Mouse (Mus musculus) left cerebral cortex, adult 11 months (tissue): Measurements from ENCODE around the gene Lmtk2.

Experiments
- DNase-seq: peaks from one replicate; pipeline ENCODE4 v3.0.0; 2022; ENCODE audit warnings: low spot score

Gene Lmtk2

DNA sequence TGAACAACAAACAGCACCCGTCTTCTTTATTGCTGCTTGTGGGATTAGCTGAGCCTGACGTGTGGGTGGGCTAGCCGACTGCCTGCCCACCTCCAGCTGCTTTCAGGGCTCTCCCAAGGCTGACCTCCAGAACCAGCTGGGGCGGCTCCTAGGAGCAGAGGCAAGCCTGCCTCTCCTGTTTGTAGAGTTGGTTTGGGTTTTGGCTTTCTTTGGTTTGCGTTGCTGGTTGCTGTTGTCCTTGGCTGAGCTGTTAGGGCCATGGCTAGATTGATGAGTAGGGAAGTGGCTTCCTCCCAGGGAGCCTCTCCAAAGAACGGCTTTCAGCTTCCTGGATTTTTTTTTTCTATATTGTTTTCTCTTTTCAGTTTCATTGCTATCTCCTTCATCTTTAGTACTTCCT, 78.0 kb downstream of the Lmtk2 start:
- no peak for DNase-seq

DNA sequence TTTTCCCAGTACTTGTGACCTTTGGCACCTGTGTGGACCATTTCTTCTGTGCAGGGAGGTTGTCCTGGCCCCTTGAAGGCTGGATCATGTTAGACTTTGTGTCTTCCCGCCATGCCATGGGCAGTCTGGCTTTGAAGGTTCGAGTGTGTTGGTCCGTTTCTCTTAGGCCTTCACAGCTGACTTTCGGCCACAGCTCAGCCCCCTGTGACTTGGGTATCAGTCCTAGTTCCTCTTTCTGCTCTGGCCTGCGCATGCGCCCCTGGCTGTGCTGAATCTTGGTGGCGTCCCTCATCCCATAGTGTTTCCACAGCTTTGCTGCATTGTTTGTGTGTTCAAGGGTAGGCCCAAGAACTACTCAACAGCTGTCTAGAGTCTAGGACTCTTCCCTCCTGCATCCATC, 81.0 kb downstream of the Lmtk2 start:
- no peak for DNase-seq

DNA sequence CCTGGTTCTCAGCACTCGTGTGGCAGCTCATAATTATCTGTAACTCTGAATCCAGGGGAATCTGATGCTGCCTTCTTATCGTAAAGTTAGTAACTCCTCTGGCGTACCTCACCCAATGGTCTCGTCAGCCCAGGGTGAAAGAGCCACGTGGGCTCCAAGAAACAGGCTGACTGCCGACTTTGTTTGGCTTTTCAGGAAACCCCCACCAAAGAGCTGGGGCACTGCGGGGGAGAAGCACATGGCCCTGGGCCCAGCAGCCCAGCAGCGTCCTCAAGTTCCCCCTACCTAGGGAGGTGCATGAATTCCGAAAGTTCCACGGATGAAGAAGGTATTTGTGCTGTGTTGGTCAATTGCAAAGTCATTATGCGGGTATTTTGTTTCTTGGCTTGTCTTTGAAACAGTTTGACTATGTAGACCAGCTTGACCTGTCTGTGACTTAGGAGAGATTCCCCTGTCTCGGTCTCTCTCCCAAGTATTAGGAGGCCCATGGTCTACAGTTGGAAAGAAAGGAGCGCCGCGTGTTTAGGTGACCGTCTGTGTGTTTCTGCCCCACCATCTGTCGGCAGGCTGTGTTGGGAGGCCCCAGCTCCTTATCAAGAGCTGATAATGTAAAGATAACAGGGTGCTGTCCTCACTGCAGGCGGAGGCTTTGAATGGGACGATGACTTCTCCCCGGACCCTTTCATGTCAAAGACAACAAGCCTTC, 82.5 kb downstream of the Lmtk2 start:
- DNase-seq = no peak

DNA sequence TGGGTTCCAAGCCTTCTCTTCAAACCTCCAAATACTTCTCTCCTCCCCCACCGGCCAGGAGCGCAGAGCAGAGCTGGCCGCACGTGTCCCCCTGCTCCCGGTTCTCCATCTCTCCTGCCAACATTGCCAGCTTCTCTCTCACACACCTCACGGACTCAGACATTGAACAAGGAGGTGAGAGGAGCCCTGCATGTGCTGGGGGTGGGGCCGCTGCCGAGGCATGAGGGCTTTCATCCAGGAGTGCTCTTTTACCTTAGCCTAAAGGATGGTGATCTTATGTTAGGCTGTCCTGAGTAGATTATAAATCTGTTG, 83.0 kb downstream of the Lmtk2 start:
- DNase-seq = no peak

DNA sequence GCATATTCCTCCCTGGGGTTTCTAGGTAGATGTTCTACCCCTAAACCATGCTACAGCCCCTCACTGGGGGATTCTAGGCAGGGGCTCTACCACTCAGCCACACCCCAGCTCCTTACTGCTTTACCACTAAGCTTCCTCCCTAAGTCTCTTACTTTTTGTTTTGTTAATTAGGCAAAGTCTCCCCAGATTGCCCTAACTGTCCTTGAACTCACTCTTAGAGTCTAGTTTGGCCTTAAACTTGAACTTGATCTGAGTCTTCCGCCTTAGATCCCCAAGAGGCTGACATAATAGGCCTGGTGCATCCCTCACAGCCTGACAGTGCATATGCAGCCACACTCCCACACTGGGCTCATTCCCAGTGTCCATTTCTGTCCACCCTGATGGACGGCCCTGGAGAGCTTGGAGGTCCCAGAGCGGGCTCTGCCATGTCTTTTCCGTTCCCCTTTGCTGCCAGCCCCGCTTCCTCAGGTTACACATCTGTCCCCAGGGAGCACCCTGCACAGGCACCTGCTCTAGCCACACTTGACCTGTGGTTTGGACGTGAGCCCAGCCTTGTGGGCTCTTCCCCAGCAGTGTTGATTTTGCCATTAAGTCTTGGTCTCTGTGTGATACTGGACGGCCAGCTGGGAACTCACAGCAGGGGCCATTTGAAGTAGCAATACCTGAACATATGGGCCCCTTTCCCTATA, 83.6 kb downstream of the Lmtk2 start:
- no peak for DNase-seq

DNA sequence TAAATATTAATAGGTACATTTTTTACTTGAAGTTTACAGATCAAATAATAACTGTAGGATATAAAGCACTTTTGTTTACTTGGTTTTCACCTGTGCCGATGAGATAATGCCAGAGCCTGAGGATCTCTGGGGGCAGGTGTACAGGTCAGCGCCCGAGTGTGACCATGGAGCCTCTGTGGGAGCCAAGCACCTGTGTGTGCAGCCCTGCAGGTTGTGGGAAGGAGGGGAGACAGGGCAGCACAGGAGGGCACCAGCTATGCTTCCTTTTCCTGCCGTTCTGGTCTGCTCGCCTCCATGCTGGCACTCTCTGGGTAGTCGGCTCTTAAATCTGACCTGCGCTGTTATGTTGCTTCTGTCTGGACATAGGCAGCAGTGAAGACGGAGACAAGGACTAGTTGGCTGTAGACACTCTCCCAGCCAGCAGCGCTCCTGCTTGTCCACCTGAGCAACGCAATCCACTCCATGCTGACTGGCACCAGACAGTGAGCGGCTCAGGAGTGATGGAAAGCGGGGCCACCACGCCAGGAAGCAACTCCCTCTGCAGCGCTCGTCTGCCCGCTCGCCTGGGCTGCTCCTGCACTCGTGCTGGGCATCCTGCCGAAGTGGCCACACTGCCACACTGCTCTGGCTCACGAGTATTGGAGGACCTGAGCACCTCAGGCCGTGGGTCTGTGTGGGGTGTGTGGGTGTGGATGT, 84.3 kb downstream of the Lmtk2 start:
- no peak for DNase-seq

DNA sequence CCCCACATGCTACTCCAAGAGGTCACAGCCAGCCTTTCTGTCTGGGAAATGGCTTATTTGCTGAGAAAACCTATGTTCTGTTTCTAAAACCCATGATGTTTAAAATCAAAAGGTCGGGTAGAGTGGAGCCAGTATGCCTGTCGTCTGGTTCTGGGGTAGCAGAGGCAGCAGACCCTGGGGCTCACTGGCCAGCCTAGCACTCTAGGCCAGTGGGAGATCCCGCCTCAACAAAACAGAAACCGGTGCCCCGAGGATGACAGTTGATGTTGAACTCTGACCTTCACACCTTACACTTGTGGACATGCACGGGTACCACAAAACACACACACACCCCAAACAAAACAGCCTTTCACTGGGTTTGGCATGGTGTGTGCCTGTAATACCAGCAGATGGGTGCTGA, 88.2 kb downstream of the Lmtk2 start:
- DNase-seq = no peak

DNA sequence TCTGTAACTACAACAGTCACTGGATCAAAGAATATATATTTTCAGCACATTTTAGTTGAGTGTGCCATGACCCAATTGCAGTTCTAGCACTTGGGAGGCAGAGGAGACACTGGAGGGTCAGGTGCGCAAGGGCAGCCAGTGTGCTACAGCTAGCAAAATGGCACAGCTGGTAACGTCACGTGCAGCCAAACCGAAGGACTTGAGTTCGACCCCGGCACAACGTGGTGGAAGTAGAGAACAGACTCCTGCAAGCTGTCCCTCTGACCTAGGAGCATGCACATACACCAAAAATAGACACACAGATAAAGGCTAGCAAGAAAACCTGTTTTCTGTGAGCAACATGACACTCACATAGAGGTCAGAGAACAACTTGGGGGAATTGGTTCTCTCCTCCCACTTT, 89.1 kb downstream of the Lmtk2 start:
- DNase-seq = no peak

DNA sequence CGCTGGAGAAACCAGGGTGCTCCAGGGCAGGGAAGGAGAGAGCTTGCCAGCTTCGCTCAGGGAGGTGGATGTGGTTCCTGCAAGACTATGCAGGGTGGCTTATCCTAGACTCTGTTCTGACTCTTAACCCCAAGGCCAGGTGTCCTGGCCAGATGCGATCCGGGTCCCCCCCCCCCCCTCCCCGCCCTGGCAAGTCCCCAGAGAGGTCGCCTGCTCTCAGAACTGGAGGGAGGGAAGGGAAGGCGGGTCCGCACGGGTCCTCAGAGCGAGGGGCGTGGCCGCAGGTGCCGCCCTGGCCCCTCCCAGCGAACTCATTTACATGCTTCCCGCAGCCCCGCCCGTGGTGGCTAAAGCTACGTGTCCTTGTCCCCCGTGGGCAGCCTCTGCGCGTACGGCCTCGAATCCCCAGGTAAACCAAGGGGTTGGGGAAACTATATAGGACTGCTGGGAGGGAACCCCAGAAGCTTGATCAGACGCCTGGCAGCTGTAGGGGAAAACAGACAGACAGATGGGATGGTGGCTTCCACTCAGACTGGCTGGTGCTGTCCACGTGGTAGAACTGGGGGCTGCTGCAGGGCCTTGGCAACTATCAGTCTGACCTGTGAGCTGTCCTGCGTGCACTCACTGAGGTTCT, 89.8 kb downstream of the Lmtk2 start, which contains the start of gene Bhlha15:
Bhlha15 (plus strand) TSS at position 337 of the 634 bp plus-strand sequence.
- no peak for DNase-seq

DNA sequence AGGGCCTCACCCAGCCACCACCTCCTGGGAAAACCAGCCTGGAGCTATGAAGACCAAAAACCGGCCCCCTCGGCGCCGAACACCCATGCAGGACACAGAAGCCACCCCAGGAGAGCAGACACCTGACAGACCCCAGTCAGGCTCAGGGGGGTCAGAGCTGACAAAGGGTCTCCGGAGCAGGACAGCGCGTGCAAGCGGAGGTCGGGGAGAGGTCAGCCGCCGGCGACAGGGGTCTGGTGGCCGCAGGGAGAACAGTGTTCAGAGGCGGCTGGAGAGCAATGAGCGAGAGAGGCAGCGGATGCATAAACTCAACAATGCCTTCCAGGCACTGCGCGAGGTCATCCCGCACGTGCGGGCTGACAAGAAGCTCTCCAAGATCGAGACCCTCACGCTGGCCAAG, 90.8 kb downstream of the Lmtk2 start:
- no peak for DNase-seq

DNA sequence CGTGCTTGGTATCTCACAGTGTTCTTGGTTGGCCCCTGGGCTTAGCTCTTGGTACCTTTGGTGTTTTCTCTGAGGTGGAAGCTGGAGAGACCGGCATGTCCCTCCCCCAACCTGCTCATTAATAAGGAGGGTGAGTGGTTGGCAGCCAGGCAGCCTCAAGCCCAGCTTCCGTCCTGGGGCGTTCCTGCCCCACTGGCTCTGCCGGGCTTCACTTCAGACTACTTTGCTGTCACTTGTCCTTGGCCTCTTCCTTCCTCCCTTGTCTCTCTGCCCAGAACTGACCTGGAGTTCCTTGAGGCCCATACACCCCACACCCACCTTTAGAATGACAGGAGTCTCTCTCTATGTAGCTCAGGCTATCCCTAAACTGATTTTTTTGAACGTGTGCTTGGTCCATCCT, 92.4 kb downstream of the Lmtk2 start:
- no peak for DNase-seq

DNA sequence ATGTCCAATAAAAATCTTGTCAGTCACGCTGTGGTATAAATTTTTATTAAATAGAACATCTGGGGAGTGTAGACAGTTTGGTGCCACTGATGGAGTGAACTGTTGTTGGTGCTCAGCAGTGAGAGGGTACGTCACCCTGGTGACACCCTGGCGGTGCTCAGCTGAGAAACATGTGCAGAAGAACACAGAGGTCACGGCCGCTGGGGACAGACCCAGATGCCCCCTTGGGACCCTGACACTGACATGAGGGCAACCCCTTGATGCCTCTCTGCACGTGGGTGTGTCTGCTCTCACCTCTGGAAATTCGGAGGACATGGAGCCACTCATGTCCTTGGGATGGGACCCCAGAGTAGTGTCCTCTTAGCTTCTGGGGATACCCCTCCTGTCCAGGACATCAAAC, 94.2 kb downstream of the Lmtk2 start:
- no peak for DNase-seq

DNA sequence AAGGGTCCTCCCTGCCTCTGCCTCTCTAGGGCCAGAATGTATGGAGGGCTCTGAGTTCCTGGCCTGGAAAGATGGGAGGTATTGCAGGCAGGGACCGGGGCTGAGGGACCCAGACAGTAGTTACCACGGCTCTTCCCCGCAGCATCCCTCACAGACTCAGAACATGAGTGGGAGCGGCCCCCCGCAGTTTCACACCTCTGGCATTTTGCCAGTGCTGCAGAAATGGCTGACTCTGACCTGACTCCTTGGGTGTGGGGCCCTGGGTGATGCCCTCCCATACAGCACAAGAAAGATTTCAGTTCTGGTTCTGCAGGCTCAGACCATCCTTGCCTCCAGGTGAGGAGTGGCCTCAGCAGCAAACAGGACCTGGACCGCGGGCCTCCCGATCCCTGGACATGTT, 95.3 kb downstream of the Lmtk2 start:
- DNase-seq = no peak

DNA sequence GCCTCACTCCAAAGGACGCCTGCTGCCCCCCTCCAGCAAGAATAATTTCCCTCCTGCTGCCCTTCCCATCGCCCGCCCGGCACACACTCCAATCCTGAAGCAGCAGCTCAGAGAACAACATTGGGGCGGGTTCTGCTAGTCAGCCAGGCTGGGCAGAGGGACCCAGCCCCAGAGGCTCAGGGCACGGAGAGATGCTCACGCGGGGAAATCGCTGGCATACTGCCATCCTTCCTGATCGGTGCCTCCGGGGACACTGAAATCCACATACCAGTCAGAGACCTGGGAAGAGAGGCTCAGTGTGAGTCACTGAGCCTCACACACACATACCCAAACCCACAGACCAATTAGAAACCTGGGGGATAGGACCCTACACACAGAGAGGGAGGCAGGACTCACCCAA, 100.4 kb downstream of the Lmtk2 start:
- DNase-seq = no peak

DNA sequence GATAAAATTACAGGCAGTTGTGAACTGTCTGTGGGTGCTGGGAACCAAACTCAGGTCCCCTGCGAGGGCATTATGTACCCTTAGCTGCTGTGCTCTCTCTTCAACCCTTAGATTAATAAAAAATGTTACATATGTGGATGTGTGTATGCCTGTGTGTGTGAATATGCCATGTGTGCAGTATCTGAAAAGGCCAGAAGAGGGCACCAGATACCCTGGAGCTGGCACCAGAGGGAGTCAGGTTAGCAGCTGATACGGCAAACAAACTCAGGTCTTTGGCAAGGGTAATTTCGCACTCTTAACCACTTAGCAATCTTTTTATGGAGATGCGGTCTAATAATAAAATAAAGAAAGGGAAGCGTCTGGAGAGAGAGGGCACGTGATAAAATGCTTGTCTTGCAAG, 102.2 kb downstream of the Lmtk2 start:
- no peak for DNase-seq

DNA sequence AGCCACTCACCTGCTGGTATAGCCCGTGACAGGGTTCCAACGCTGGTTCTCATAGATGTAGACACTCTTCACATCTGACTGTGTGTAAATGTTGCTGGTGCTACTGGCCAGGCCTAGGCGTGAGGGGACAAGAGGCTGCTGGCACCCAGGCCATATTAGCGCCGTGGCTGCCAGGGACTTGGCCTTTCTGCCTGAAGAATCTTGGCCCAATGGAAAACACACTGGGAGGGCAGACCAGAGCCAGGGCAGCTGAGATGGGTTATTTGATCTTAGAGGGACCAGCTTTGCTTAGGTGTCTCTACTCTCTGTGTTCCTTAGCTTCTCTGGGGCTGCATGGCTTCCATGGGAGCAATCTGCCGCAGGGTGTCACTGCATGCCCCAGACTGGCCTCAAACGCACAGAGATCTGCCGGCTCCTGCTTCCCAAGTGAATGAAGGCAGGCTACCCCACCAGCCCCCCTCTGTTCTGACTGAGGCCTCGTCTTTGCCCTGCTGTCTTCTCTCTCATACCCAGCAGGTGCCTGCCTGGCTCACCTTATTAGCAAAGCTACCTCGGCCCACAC, 103.2 kb downstream of the Lmtk2 start:
- DNase-seq = no peak

DNA sequence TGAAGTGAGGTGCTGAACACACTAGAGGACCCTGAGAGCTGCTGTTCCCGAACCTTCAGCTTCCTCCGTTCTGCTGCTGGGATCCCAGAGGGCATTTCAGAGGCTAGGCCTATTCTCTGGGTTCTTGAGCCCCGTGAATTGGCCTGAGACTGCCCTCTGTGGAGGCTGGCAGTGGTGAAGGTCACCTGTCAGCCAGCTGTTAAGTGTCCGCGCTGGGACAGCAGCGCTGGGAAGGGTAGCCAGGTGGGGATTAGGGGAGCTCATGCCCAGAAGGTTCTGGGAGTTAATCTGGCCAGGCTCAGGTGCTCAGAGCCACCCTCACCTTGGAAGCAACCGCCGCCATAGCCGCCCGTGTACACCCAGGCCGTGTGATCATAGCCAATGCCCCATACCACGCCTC, 104.1 kb downstream of the Lmtk2 start:
- no peak for DNase-seq

DNA sequence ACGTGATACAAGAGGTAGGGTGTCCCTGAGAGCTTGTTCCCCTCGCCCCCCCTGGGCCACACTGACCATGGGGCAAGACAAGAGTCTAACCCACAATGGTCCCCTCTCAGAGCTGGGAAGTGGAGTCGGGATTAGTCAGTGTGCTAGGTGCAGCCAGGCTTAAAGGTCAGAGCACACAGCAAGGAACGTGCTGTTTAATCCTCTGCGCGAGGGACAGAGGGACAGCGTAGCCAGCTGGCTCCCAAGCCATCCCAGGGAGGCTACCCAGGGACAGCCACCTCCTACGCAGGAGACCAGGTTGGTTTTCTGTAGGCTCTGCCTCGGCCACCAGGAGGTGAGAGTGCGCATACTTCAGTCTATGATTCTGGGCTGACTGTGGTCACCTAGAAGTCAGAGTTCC, 104.7 kb downstream of the Lmtk2 start:
- DNase-seq = no peak

DNA sequence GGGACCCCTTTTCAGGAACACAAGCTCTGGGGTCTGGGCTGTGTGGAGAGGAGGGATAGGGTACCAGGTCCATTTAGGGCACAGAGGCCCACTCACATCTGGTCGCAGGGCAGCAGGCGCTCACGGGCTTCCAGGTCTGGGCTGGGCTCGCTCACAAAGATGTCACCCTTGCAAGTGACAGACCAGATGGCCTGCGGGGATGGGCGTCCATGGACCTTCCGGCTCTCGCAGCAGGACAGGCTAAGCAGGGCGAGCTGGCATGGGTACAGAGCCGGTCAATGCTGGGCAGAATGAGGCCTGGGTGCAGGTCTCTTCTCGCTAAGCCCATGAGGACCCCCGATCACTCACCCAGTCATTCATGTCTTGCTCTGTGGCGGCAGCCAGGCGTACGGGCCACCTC, 105.8 kb downstream of the Lmtk2 start:
- DNase-seq = no peak

DNA sequence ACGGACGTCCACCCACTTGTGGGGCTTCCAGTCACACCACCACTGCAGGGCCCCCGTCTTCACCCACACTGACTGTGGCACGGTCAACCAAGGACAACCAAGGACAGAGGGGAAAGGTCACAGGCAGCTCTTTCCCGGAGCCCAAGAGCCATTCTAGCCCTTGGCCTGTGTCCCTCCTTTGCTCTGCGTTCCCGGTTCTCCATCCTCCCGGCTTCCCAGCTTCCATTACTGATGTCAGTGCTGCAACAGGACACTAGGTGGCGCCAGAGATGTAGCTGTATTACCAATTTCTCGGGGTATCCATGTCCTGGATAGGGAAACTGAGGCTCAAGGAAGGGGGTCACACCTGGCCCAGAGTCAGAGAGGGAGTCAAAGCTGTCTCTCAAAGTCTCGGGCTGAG, 107.2 kb downstream of the Lmtk2 start:
- DNase-seq = no peak

DNA sequence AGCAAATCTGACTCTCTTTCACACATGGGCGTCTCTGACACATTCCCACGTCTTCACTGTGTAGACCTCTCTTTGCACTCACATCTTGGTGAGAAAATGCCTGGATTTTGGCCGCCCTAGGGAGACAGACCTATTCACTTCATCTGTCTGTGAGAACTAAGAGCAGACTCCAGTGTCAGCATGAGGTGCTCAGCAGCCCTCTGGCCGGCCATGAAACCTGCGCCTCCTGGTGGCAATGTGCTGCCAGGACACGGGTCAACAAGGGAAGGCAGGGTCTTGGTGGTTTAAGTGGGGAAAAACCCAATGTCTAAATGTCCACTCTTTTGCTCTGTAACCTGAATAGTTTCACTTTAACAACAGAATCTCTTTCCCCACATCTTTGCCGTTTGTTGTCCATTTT, 114.2 kb downstream of the Lmtk2 start:
- no peak for DNase-seq

DNA sequence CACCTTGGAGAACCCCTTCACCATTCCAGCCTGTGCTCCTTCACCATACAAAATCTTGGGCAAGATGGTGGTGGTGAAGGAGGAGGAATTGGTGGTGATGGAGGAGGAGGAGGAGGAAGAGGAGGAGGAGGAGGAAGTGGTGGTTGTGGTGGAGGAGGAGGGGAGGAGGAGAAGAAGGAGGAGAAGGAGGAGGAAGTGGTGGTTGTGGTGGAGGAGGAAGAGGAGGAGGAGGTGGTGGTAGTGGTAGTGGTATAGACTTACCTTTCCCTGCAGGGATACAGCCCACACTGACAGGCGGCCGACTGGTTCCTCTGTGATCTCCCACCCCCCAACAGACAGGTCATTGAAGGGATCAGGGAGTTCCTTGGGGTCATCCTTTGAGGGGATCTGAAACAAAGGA, 115.8 kb downstream of the Lmtk2 start:
- DNase-seq = no peak

DNA sequence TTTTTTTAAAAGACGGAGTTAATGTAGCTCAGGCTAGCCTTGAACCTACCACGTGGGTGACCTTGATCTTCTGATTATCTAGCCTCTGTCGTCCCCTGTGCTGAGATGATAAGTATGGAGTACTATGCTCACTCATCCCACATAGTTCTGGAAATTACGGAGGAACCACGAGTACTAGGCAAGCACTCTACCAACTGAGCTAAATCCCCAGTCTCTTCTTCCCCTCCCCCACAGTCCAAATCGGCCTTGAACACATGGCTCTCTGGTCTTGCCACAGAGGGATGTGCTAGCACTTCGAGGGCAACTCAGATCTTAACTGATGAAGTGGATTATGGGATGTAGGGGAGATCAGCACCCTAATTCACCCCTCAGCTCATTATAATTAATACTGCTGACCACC, 117.8 kb downstream of the Lmtk2 start:
- no peak for DNase-seq
